Mouse (Mus musculus) liver, embryonic 11.5 days (tissue): ENCODE data around the gene Nmnat2. TPM values are rescaled to one million over a fixed set of nuclear protein-coding genes. Genes with fewer than 3 reads are reported as not detected.

Source experiments
- polyA plus RNA-seq: library from polyadenylated mRNA; unstranded; fragments of >200 nt; fragmentation: Nextera tagmentation; extraction: Ambion mirVana; gene quantifications from 2 replicates; pipeline ENCODE4 v1.2.1, GENCODE M21; 2014

The Nmnat2 gene
- polyA plus RNA-seq, 1 experiment from 2014 or later = 0.10 TPM

Other genes starting within 250 kb of the Nmnat2 start
- gene Apobec4, start 204.4 kb upstream of the Nmnat2 start, polyA plus RNA-seq = not detected in 2 replicates
- 26.3 and 28.2 TPM in 2 replicates for gene Rgl1, start 188.6 kb upstream of the Nmnat2 start, polyA plus RNA-seq
- gene Arpc5, start 188.5 kb upstream of the Nmnat2 start, polyA plus RNA-seq = 260 and 281 TPM in 2 replicates
- 12.6 and 13.9 TPM in 2 replicates for gene Ncf2, start 154.8 kb upstream of the Nmnat2 start, polyA plus RNA-seq
- 28.5 and 29.5 TPM in 2 replicates for gene Smg7, start 52.3 kb upstream of the Nmnat2 start, polyA plus RNA-seq
- 1.0 and 1.1 TPM in 2 replicates for gene Lamc2, start 231.5 kb downstream of the Nmnat2 start, polyA plus RNA-seq